In genomic region chr12:98050500-98050899, GRCm38 (mm10) we compare ENCODE assay signal across 11 mouse cellular contexts.
DNase-seq lines count a peak whose midpoint lies in the region; ATAC-seq and TF ChIP-seq lines count a peak whose summit lies in the region.
"Had no signal": no experiment of that assay in that cellular context is flagged by ENCODE, and none has a peak within 500 bp of the region (broad histone marks: within the 10 kb centered on the region; RNA-seq: fewer than 3 reads in every experiment).

No protein-coding gene starts in this region.

- H3K9ac ChIP-seq in neural tube, embryonic 12.5 days = no peak overlapping the region
- H3K9ac ChIP-seq in kidney, embryonic 15.5 days = no peak overlapping the region
- H3K9ac ChIP-seq: embryonic facial prominence, embryonic 12.5 days had no signal

- no peak for TF ChIP-seq POLR2A in kidney, adult 2 months (IDR thresholded peaks at IDR 0.05; ENCODE audit: low read depth, low read length)

- H3K4me2 ChIP-seq in neural tube, embryonic 12.5 days (replicated peaks) = no peak overlapping the region
- no peak overlapping the region; the same call in 1 of the 2 replicates for H3K4me2 ChIP-seq in kidney, embryonic 15.5 days
- H3K4me2 ChIP-seq: embryonic facial prominence, embryonic 12.5 days had no signal

- DNase-seq in kidney, adult 2 months = peak; percentile 42
- DNase-seq in kidney, adult 11 months = no peak
- no peak for DNase-seq in neural tube, embryonic 10.5 days (ENCODE audit: extremely low spot score, low spot score)
- DNase-seq in retina, postnatal 1 day = peak; percentile 30
- DNase-seq in frontal cortex, postnatal 25 days (ENCODE audit: low spot score in 2 of 2) = no peak
- no peak for DNase-seq in cerebellum, postnatal 14 days
- DNase-seq: thymus, adult 18-20 months had no signal

- no peaks in the 10 kb centered on the region for H3K9me3 ChIP-seq in neural tube, embryonic 12.5 days
- H3K9me3 ChIP-seq in kidney, embryonic 15.5 days (replicated peaks) = no peaks in the 10 kb centered on the region
- H3K9me3 ChIP-seq: embryonic facial prominence, embryonic 12.5 days had no signal

- no peaks in the 10 kb centered on the region for H3K36me3 ChIP-seq in kidney, adult 2 months (ENCODE audit: control insufficient read depth, insufficient read depth, low read length)
- no peaks in the 10 kb centered on the region for H3K36me3 ChIP-seq in neural tube, embryonic 12.5 days
- no peaks in the 10 kb centered on the region for H3K36me3 ChIP-seq in kidney, embryonic 15.5 days
- H3K36me3 ChIP-seq: embryonic facial prominence, embryonic 12.5 days had no signal

- H3K27ac ChIP-seq in kidney, adult 2 months (ENCODE audit: insufficient read depth, low read depth, low read length) = no peak overlapping the region
- H3K27ac ChIP-seq in neural tube, embryonic 12.5 days = no peak overlapping the region
- H3K27ac ChIP-seq in kidney, embryonic 15.5 days = no peak overlapping the region
- H3K27ac ChIP-seq: embryonic facial prominence, embryonic 12.5 days; macrophage had no signal

- 3% methylated on average over 1 of the region's 1 CpGs for WGBS in kidney, adult 2 months
- WGBS in neural tube, embryonic 12.5 days = 12% methylated on average over 1 of the region's 1 CpGs
- WGBS in kidney, embryonic 15.5 days = 9% methylated on average over 1 of the region's 1 CpGs

- no peaks in the 10 kb centered on the region for H3K27me3 ChIP-seq in kidney, adult 2 months (replicated peaks; ENCODE audit: control insufficient read depth, insufficient read depth, low read length)
- H3K27me3 ChIP-seq in neural tube, embryonic 12.5 days (replicated peaks) = no peaks in the 10 kb centered on the region
- no peaks in the 10 kb centered on the region for H3K27me3 ChIP-seq in kidney, embryonic 15.5 days
- H3K27me3 ChIP-seq: embryonic facial prominence, embryonic 12.5 days had no signal

- ATAC-seq in neural tube, embryonic 12.5 days (ENCODE audit: low FRiP score, low read depth) = 0 out of 2 replicates have a peak, but pooled peaks have one; percentile 48
- peak; percentile 75; the same call in 1 of the 2 replicates for ATAC-seq in kidney, embryonic 15.5 days (replicated peaks; ENCODE audit: low FRiP score)

- no peak overlapping the region for H3K4me3 ChIP-seq in kidney, adult 2 months (ENCODE audit: insufficient read depth, low read depth, low read length)
- H3K4me3 ChIP-seq in neural tube, embryonic 12.5 days = no peak overlapping the region
- H3K4me3 ChIP-seq in kidney, embryonic 15.5 days (replicated peaks) = no peak overlapping the region
- H3K4me3 ChIP-seq: embryonic facial prominence, embryonic 12.5 days had no signal

- no peak for TF ChIP-seq CTCF in kidney, adult 2 months (conservative IDR thresholded peaks at IDR 0.05; ENCODE audit: insufficient read depth, insufficient read length, low read depth, low read length)

- H3K4me1 ChIP-seq in kidney, adult 2 months (ENCODE audit: control insufficient read depth, insufficient read depth, low read length) = no peaks in the 10 kb centered on the region
- peaks cover 13% of the 10 kb centered on the region for H3K4me1 ChIP-seq in neural tube, embryonic 12.5 days
- H3K4me1 ChIP-seq in kidney, embryonic 15.5 days = peaks cover 15% of the 10 kb centered on the region
- H3K4me1 ChIP-seq: embryonic facial prominence, embryonic 12.5 days had no signal

Comparison
In these comparisons a context has a peak if more than half of its experiments do, and no peak if none do; other contexts are left out.
1. DNase-seq: peak in kidney, adult 2 months (single experiment) and retina, postnatal 1 day (single experiment); none in kidney, adult 11 months (single experiment), neural tube, embryonic 10.5 days (single experiment), frontal cortex, postnatal 25 days (0 of 2) and cerebellum, postnatal 14 days (0 of 2).